Mouse (Mus musculus) hindbrain, embryonic 11.5 days (tissue): ENCODE results near the gene Cd300ld5. TPM values are rescaled to one million over a fixed set of nuclear protein-coding genes. Genes with fewer than 3 reads are reported as not detected.
A peak's percentile ranks its signal among the peaks of the same experiment; 100 is the strongest.
"Not testable (repeated sequence)": the region's sequence is repeated elsewhere in the genome, so short reads cannot be mapped to it uniquely, and the experiment has no call there.

Experiments used
- ATAC-seq: fragments of 200-750 bp; cut with Nextera tagmentation; 2 replicates; pipeline ENCODE4 v1.8.0; 2017; ENCODE audit warnings: mild to moderate bottlenecking, moderate TSS enrichment, moderate library complexity; ENCODE audit not compliant: low FRiP score
- DNase-seq: peaks from one replicate; pipeline ENCODE4 v3.0.0-alpha.2; 2015; ENCODE audit warnings: low spot score
- H3K27ac ChIP-seq: fragments of 300-500 bp; sonication (generic); 2 replicates; pipeline ENCODE4 v1.5.1; 2014; ENCODE audit warnings: mild to moderate bottlenecking, low read depth, low read length
- H3K27me3 ChIP-seq: fragments of 300-500 bp; sonication (generic); 2 replicates; pipeline ENCODE4 v1.6.1; 2014; ENCODE audit warnings: mild to moderate bottlenecking, low read length, moderate library complexity, mixed read lengths; ENCODE audit not compliant: control insufficient read depth, insufficient read depth
- H3K36me3 ChIP-seq: fragments of 300-500 bp; sonication (generic); 2 replicates; pipeline ENCODE4 v1.6.1; 2014; ENCODE audit warnings: mild to moderate bottlenecking, low read length, moderate library complexity, mixed read lengths; ENCODE audit not compliant: control insufficient read depth, insufficient read depth
- H3K4me1 ChIP-seq: fragments of 300-500 bp; sonication (generic); replicated peaks from 2 replicates; pipeline ENCODE4 v1.6.1; 2014; ENCODE audit warnings: low read length, mixed read lengths; ENCODE audit not compliant: control insufficient read depth, insufficient read depth
- H3K4me2 ChIP-seq: fragments of 300-500 bp; sonication (generic); replicated peaks from 2 replicates; pipeline ENCODE4 v1.6.1; 2014; ENCODE audit warnings: mild to moderate bottlenecking, low read depth, low read length
- H3K4me3 ChIP-seq: fragments of 300-500 bp; sonication (generic); 2 replicates; pipeline ENCODE4 v1.5.1; 2014; ENCODE audit warnings: low read depth, low read length
- H3K9ac ChIP-seq: fragments of 300-500 bp; sonication (generic); 2 replicates; pipeline ENCODE4 v1.6.1; 2014; ENCODE audit warnings: low read depth, low read length
- H3K9me3 ChIP-seq: fragments of 300-500 bp; sonication (generic); 2 replicates; pipeline ENCODE4 v1.6.1; 2016; ENCODE audit warnings: low read length; ENCODE audit not compliant: control insufficient read depth
- WGBS: fragments of 180-500 bp; shearing (Covaris S2); extraction: QIAGEN DNeasy Blood & Tissue Kit; methylation state at CpG from one replicate; pipeline ENCODE4 v1.1.7; 2014; 5-methylcytosine and 5-hydroxymethylcytosine counted together
- polyA plus RNA-seq: library from polyadenylated mRNA; unstranded; fragments of >200 nt; fragmentation: Nextera tagmentation; extraction: Ambion mirVana; gene quantifications from 2 replicates; pipeline ENCODE4 v1.2.1, GENCODE M21; 2014

The Cd300ld5 gene
- polyA plus RNA-seq: not detected in 2 replicates

- DNase-seq, H3K4me1 ChIP-seq, H3K9ac ChIP-seq, H3K4me2 ChIP-seq, H3K4me3 ChIP-seq, H3K9me3 ChIP-seq, H3K27ac ChIP-seq, ATAC-seq, H3K27me3 ChIP-seq, H3K36me3 ChIP-seq: not testable (repeated sequence)
- WGBS: no CpG with 5 or more reads among the region's 6 CpGs
These were observed at the start of gene Cd300ld5 for GRCm38 (mm10) chr11:115037669-115038068. Cd300ld5 (minus strand) TSS chr11:115037769.

- Histone ChIP-seq H3K9ac (no peak overlapping the region), H3K4me2 (no peak overlapping the region), H3K27me3 (peaks cover 9% of the 10 kb centered on the region), H3K27ac (no peak overlapping the region), H3K4me1 (peaks cover 3% of the 10 kb centered on the region), H3K4me3 (no peak overlapping the region), H3K9me3 (no peaks in the 10 kb centered on the region), H3K36me3 (no peaks in the 10 kb centered on the region)
- DNase-seq (no peak), ATAC-seq (no peak)
- 72% methylated on average over 7 of the region's 7 CpGs for WGBS
These were observed 48.6 kb upstream of the Cd300ld5 start for GRCm38 (mm10) chr11:115086213-115086612.

GRCm38 (mm10) chr11:115085064-115085463 lies 47.5 kb upstream of the Cd300ld5 start:
- Histone ChIP-seq H3K36me3 (no peaks in the 10 kb centered on the region), H3K4me2 (no peak overlapping the region), H3K27me3 (no peaks in the 10 kb centered on the region; the same call in 1 of the 2 replicates), H3K4me3 (no peak overlapping the region), H3K27ac (no peak overlapping the region), H3K9me3 (no peaks in the 10 kb centered on the region), H3K9ac (no peak overlapping the region), H3K4me1 (peaks cover 3% of the 10 kb centered on the region)
- DNase-seq (no peak), ATAC-seq (no peak)
- WGBS: 52% methylated on average over 8 of the region's 8 CpGs

- no peak overlapping the region for H3K9ac ChIP-seq
- DNase-seq (no peak), ATAC-seq (no peak)
- H3K9me3 ChIP-seq: no peaks in the 10 kb centered on the region
- peaks cover 3% of the 10 kb centered on the region for H3K4me1 ChIP-seq
- no peaks in the 10 kb centered on the region for H3K36me3 ChIP-seq
- H3K27me3 ChIP-seq: no peaks in the 10 kb centered on the region; the same call in 1 of the 2 replicates
- no peak overlapping the region for H3K27ac ChIP-seq
- no peak overlapping the region for H3K4me3 ChIP-seq
- 28% methylated on average over 12 of the region's 12 CpGs for WGBS
- H3K4me2 ChIP-seq: no peak overlapping the region
These were observed 47.0 kb upstream of the Cd300ld5 start for GRCm38 (mm10) chr11:115084595-115084994.

- WGBS: 49% methylated on average over 18 of the region's 18 CpGs
- Histone ChIP-seq H3K4me2 (no peak overlapping the region), H3K9me3 (no peaks in the 10 kb centered on the region), H3K27ac (no peak overlapping the region), H3K4me3 (no peak overlapping the region), H3K4me1 (peaks cover 3% of the 10 kb centered on the region), H3K9ac (no peak overlapping the region), H3K36me3 (no peaks in the 10 kb centered on the region), H3K27me3 (no peaks in the 10 kb centered on the region; the same call in 1 of the 2 replicates)
- DNase-seq (peak; percentile 90), ATAC-seq (peak; percentile 53; the same call in 1 of the 2 replicates)
These were observed 46.0 kb upstream of the Cd300ld5 start for GRCm38 (mm10) chr11:115083376-115084139.

- Histone ChIP-seq H3K4me2 (no peak overlapping the region), H3K4me3 (no peak overlapping the region), H3K27me3 (no peaks in the 10 kb centered on the region; the same call in 1 of the 2 replicates), H3K4me1 (peaks cover 3% of the 10 kb centered on the region), H3K9me3 (no peaks in the 10 kb centered on the region), H3K36me3 (no peaks in the 10 kb centered on the region), H3K27ac (no peak overlapping the region), H3K9ac (no peak overlapping the region)
- DNase-seq (no peak), ATAC-seq (no peak)
- 71% methylated on average over 6 of the region's 6 CpGs for WGBS
These were observed 44.6 kb upstream of the Cd300ld5 start for GRCm38 (mm10) chr11:115082196-115082595.

- peaks cover 3% of the 10 kb centered on the region for H3K4me1 ChIP-seq
- no peaks in the 10 kb centered on the region for H3K9me3 ChIP-seq
- no peaks in the 10 kb centered on the region for H3K36me3 ChIP-seq
- no peak overlapping the region for H3K4me2 ChIP-seq
- H3K27me3 ChIP-seq: no peaks in the 10 kb centered on the region; the same call in 1 of the 2 replicates
- H3K27ac ChIP-seq: no peak overlapping the region
- H3K9ac ChIP-seq: no peak overlapping the region
- ATAC-seq: no peak
- DNase-seq: no peak
- WGBS: 67% methylated on average over 3 of the region's 3 CpGs
- H3K4me3 ChIP-seq: no peak overlapping the region
These were observed 43.8 kb upstream of the Cd300ld5 start for GRCm38 (mm10) chr11:115081373-115081772.

- Histone ChIP-seq H3K4me3 (no peak overlapping the region), H3K4me1 (peaks cover 3% of the 10 kb centered on the region), H3K9me3 (no peaks in the 10 kb centered on the region), H3K27me3 (no peaks in the 10 kb centered on the region; the same call in 1 of the 2 replicates), H3K27ac (no peak overlapping the region), H3K9ac (no peak overlapping the region), H3K4me2 (no peak overlapping the region), H3K36me3 (no peaks in the 10 kb centered on the region)
- DNase-seq (peak; percentile 76), ATAC-seq (no peak)
- 40% methylated on average over 13 of the region's 13 CpGs for WGBS
These were observed 43.3 kb upstream of the Cd300ld5 start for GRCm38 (mm10) chr11:115080886-115081285.

GRCm38 (mm10) chr11:115078680-115079079 lies 41.1 kb upstream of the Cd300ld5 start:
- Histone ChIP-seq H3K27me3 (peaks cover 9% of the 10 kb centered on the region), H3K4me1 (peaks cover under 1% of the 10 kb centered on the region; the same call in 1 of the 2 replicates), H3K27ac (no peak overlapping the region), H3K9ac (no peak overlapping the region), H3K4me2 (no peak overlapping the region), H3K9me3 (no peaks in the 10 kb centered on the region), H3K36me3 (no peaks in the 10 kb centered on the region), H3K4me3 (no peak overlapping the region)
- DNase-seq (no peak), ATAC-seq (no peak)
- 82% methylated on average over 5 of the region's 5 CpGs for WGBS
